Mouse (Mus musculus): ENCODE results near the gene Prickle1.

DNA sequence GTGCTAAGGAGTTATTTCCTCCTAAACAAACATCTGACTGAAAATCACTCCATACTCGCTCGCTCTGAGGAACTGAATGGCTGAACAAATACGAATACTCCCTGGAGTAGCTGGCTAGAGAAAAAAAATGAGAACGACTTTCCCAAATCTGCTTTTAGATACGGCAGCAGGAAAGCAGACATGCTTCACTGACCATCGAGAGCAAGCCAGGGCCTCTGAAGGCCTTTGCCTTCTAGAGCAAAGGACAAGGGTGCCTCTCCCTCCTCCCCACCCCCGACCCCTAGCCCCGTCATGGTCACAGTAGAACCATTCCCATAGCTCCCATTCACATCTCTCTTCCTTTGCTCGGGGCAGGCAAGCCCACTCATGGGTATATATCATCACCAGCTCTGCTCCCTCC, 16.6 kb downstream of the Prickle1 start:
- TF ChIP-seq EP300 (IDR thresholded peaks at IDR 0.05), result no peak
- TF ChIP-seq CTCF (IDR thresholded peaks at IDR 0.05), result no peak

Measured in lung, postnatal 0 days (tissue).